Mouse (Mus musculus) CH12.LX (cell line): Measurements from ENCODE around the gene Cald1. TPM values are rescaled to one million over a fixed set of nuclear protein-coding genes. Genes with fewer than 3 reads are reported as not detected.

Experiments
- DNase-seq: peaks from one replicate; pipeline ENCODE4 v3.0.0-alpha.2; 2013; ENCODE audit errors: extremely low read depth
- H3K27ac ChIP-seq: 2 replicates; pipeline ENCODE4 v1.5.1; 2012; ENCODE audit warnings: low read depth, mild to moderate bottlenecking, control low read depth, moderate library complexity; ENCODE audit not compliant: insufficient read depth
- H3K27me3 ChIP-seq: replicated peaks from 2 replicates; pipeline ENCODE3; 2012; ENCODE audit warnings: inconsistent platforms
- H3K36me3 ChIP-seq, 2 experiments: replicated peaks in 1 of 2; 2 replicates each; pipeline versions ENCODE3 to v1.6.1; 2012; ENCODE audit warnings: inconsistent platforms in 1 of 2, low read length in 1 of 2, mild to moderate bottlenecking in 1 of 2, mixed read lengths in 1 of 2, moderate library complexity in 1 of 2; ENCODE audit not compliant: control insufficient read depth in 1 of 2, insufficient read depth in 1 of 2
- H3K4me1 ChIP-seq, 2 experiments: 2 replicates each; pipeline ENCODE4 v1.6.1; 2012; ENCODE audit warnings: inconsistent platforms in 1 of 2, moderate library complexity in 1 of 2; ENCODE audit not compliant: insufficient read depth in 2 of 2, control insufficient read depth in 1 of 2
- H3K4me2 ChIP-seq: 2 replicates; pipeline ENCODE4 v1.6.1; 2012; ENCODE audit warnings: low read depth, mild to moderate bottlenecking, control low read depth; ENCODE audit not compliant: poor library complexity, insufficient read depth, severe bottlenecking
- H3K4me3 ChIP-seq, 3 experiments: fragments of 150-350 bp in 1 of 3; sonication (generic) in 1 of 3; replicated peaks in 1 of 3; 2 replicates each; pipeline versions ENCODE3 to v1.5.1; 2011 to 2012; ENCODE audit warnings: low read depth in 2 of 3, low read length in 2 of 3, mild to moderate bottlenecking in 2 of 3, moderate library complexity in 2 of 3, control low read depth in 1 of 3, improper control_type of control experiment in 1 of 3, inconsistent platforms in 1 of 3, mixed read lengths in 1 of 3; ENCODE audit not compliant: poor library complexity in 1 of 3
- H3K79me2 ChIP-seq: replicated peaks from 2 replicates; pipeline ENCODE4 v1.6.1; 2012; ENCODE audit warnings: mild to moderate bottlenecking, moderate library complexity; ENCODE audit not compliant: control insufficient read depth, poor library complexity, insufficient read depth, severe bottlenecking; ENCODE audit errors: extremely low read depth
- H3K9ac ChIP-seq: 2 replicates; pipeline ENCODE4 v1.6.1; 2012; ENCODE audit warnings: low read depth, mild to moderate bottlenecking, control low read depth, moderate library complexity; ENCODE audit not compliant: insufficient read depth
- H3K9me3 ChIP-seq: replicated peaks from 2 replicates; pipeline ENCODE3; 2012; ENCODE audit warnings: low read length, inconsistent platforms, mixed read lengths
- BHLHE40 ChIP-seq: IDR thresholded peaks from 2 replicates; pipeline ENCODE4 v1.6.1; 2011; ENCODE audit warnings: mild to moderate bottlenecking, low read depth, low read length, improper control_type of control experiment
- CHD1 ChIP-seq: IDR thresholded peaks from 2 replicates; pipeline ENCODE4 v1.6.1; 2012; ENCODE audit warnings: low read depth, low read length, improper control_type of control experiment, inconsistent platforms
- E2F4 ChIP-seq: IDR thresholded peaks from 2 replicates; pipeline ENCODE4 v1.6.1; 2011; ENCODE audit warnings: low read depth, low read length, improper control_type of control experiment; ENCODE audit not compliant: insufficient replicate concordance
- IRF4 ChIP-seq: IDR thresholded peaks from 2 replicates; pipeline ENCODE4 v1.6.1; 2014; ENCODE audit warnings: low read depth, mild to moderate bottlenecking, inconsistent platforms, low read length, improper control_type of control experiment
- JUN ChIP-seq: IDR thresholded peaks from 2 replicates; pipeline ENCODE4 v1.6.1; 2011; ENCODE audit warnings: low read depth, mild to moderate bottlenecking, low read length, improper control_type of control experiment, moderate library complexity; ENCODE audit not compliant: insufficient read depth
- JUND ChIP-seq: conservative IDR thresholded peaks from 2 replicates; pipeline ENCODE4 v1.6.1; 2011; ENCODE audit warnings: low read depth, low read length, improper control_type of control experiment
- MAFK ChIP-seq: IDR thresholded peaks from 2 replicates; pipeline ENCODE4 v1.6.1; 2011; ENCODE audit warnings: low read length, improper control_type of control experiment; ENCODE audit not compliant: insufficient replicate concordance
- MAZ ChIP-seq: IDR thresholded peaks from 2 replicates; pipeline ENCODE4 v1.6.1; 2012; ENCODE audit warnings: low read depth, mild to moderate bottlenecking, inconsistent platforms, low read length, improper control_type of control experiment, moderate library complexity
- MEF2A ChIP-seq: IDR thresholded peaks from 2 replicates; pipeline ENCODE4 v1.6.1; 2014; ENCODE audit warnings: low read depth, mild to moderate bottlenecking, inconsistent platforms, low read length, improper control_type of control experiment, borderline replicate concordance
- MXI1 ChIP-seq: IDR thresholded peaks from 2 replicates; pipeline ENCODE4 v1.6.1; 2011; ENCODE audit warnings: mild to moderate bottlenecking, low read depth, low read length, improper control_type of control experiment
- PAX5 ChIP-seq: IDR thresholded peaks from 2 replicates; pipeline ENCODE4 v1.6.1; 2012; ENCODE audit warnings: low read length, inconsistent platforms, mixed read lengths
- RAD21 ChIP-seq: IDR thresholded peaks from 2 replicates; pipeline ENCODE4 v1.6.1; 2011; ENCODE audit warnings: low read depth, mild to moderate bottlenecking, low read length, improper control_type of control experiment, moderate library complexity
- RCOR1 ChIP-seq: conservative IDR thresholded peaks from 2 replicates; pipeline ENCODE4 v1.6.1; 2012; ENCODE audit warnings: low read depth, mild to moderate bottlenecking, inconsistent platforms, low read length, improper control_type of control experiment
- SMC3 ChIP-seq: IDR thresholded peaks from 2 replicates; pipeline ENCODE4 v1.6.1; 2011; ENCODE audit warnings: low read depth, low read length, improper control_type of control experiment
- UBTF ChIP-seq: IDR thresholded peaks from 2 replicates; pipeline ENCODE4 v1.6.1; 2012; ENCODE audit warnings: low read depth, mild to moderate bottlenecking, inconsistent platforms, low read length, improper control_type of control experiment, moderate library complexity
- ZKSCAN1 ChIP-seq: IDR thresholded peaks from 2 replicates; pipeline ENCODE4 v1.6.1; 2012; ENCODE audit warnings: low read depth, inconsistent platforms, low read length, improper control_type of control experiment, borderline replicate concordance
- ZMIZ1 ChIP-seq: IDR thresholded peaks from 2 replicates; pipeline ENCODE4 v1.6.1; 2012; ENCODE audit warnings: low read depth, mild to moderate bottlenecking, inconsistent platforms, low read length, improper control_type of control experiment
- dilution Hi-C: fragments of 300-500 bp; cut with MboI; formaldehyde crosslinking; loops from 2 replicates; pipeline ENCODE4 v1.14.3; 2020; ENCODE audit warnings: low sequenced_read_pairs; ENCODE audit not compliant: extremely low pct_unique_long_range_greater_than_20kb, extremely low pct_ligation_motif_present
- in situ Hi-C: fragments of 300-500 bp; cut with MboI; formaldehyde crosslinking; loops from 3 replicates; pipeline ENCODE4 v1.14.3; 2019; ENCODE audit warnings: low sequenced_read_pairs, low pct_ligation_motif_present, low pct_unique_long_range_greater_than_20kb, mixed read lengths
- polyA plus RNA-seq: library from polyadenylated mRNA; unstranded; fragments of >175 nt; gene quantifications from 2 replicates; pipeline ENCODE4 v1.2.1, GENCODE M21; 2012; ENCODE audit warnings: low read depth; ENCODE audit not compliant: insufficient read length
- total RNA-seq, 2 experiments: library from RNA; depleted of rRNA; stranded (reverse); fragments of 300-350 nt in 1 of 2; fragments of >200 nt in 1 of 2; gene quantifications; 2 replicates each; pipeline ENCODE4 v1.2.3; 2012 to 2014

The Cald1 gene
- total and polyA plus RNA-seq, 3 experiments = 0.55 to 4.0 (median 1.1) TPM

- no peaks in the 10 kb centered on the region for H3K27me3 ChIP-seq
- H3K36me3 ChIP-seq = no peaks in the 10 kb centered on the region
- H3K79me2 ChIP-seq = no peaks in the 10 kb centered on the region
- no peak overlapping the region for H3K9ac ChIP-seq
- no peak overlapping the region for H3K4me3 ChIP-seq
- in situ Hi-C loops = no loop called here
- H3K27ac ChIP-seq = no peak overlapping the region
- H3K9me3 ChIP-seq = no peaks in the 10 kb centered on the region
- dilution Hi-C loops = no loop called here
- no peaks in the 10 kb centered on the region for H3K4me1 ChIP-seq
- TF ChIP-seq MAZ (no peak), BHLHE40 (peak; percentile 56)
- H3K4me2 ChIP-seq = peak overlapping the region; percentile 46; the same call in 1 of the 2 replicates
- DNase-seq = no peak
Observed at GRCm38 (mm10) chr6:34640226-34640625, 41.9 kb downstream of the Cald1 start.

- Histone ChIP-seq H3K27ac (no peak overlapping the region), H3K4me3 (no peak overlapping the region), H3K4me1 (no peaks in the 10 kb centered on the region), H3K79me2 (no peaks in the 10 kb centered on the region), H3K9me3 (no peaks in the 10 kb centered on the region), H3K36me3 (no peaks in the 10 kb centered on the region), H3K4me2 (no peak overlapping the region), H3K9ac (no peak overlapping the region), H3K27me3 (no peaks in the 10 kb centered on the region)
- in situ Hi-C loops = no loop called here
- no peak for DNase-seq
- dilution Hi-C loops = no loop called here
- no peak for TF ChIP-seq JUND
- no peak for TF ChIP-seq RAD21
- no peak for TF ChIP-seq MAFK
- no peak for TF ChIP-seq RCOR1
- TF ChIP-seq ZMIZ1 = no peak
- TF ChIP-seq IRF4 = no peak
Observed at GRCm38 (mm10) chr6:34641081-34641480, 42.8 kb downstream of the Cald1 start.

- in situ Hi-C loops (no loop called here), dilution Hi-C loops (no loop called here)
- no peaks in the 10 kb centered on the region for H3K4me1 ChIP-seq
- DNase-seq = no peak
- no peaks in the 10 kb centered on the region for H3K9me3 ChIP-seq
- no peaks in the 10 kb centered on the region for H3K79me2 ChIP-seq
- no peak overlapping the region for H3K4me2 ChIP-seq
- no peaks in the 10 kb centered on the region for H3K27me3 ChIP-seq
- H3K36me3 ChIP-seq = no peaks in the 10 kb centered on the region
- H3K9ac ChIP-seq = no peak overlapping the region
- H3K27ac ChIP-seq = no peak overlapping the region
- no peak overlapping the region for H3K4me3 ChIP-seq
- no peak for TF ChIP-seq SMC3
- TF ChIP-seq RCOR1 = no peak
- no peak for TF ChIP-seq MAFK
- TF ChIP-seq ZKSCAN1 = no peak
- TF ChIP-seq JUN = no peak
- TF ChIP-seq E2F4 = no peak
- TF ChIP-seq PAX5 = no peak
- no peak for TF ChIP-seq CHD1
- TF ChIP-seq UBTF = no peak
- TF ChIP-seq ZMIZ1 = no peak
- no peak for TF ChIP-seq MAZ
- no peak for TF ChIP-seq BHLHE40
- TF ChIP-seq MXI1 = no peak
- TF ChIP-seq MEF2A = no peak
- TF ChIP-seq, all 38 proteins: peak for 0
Observed at GRCm38 (mm10) chr6:34642075-34642547, 43.8 kb downstream of the Cald1 start.
